Mouse (Mus musculus): ENCODE measurements around the gene Bmi1.

DNA sequence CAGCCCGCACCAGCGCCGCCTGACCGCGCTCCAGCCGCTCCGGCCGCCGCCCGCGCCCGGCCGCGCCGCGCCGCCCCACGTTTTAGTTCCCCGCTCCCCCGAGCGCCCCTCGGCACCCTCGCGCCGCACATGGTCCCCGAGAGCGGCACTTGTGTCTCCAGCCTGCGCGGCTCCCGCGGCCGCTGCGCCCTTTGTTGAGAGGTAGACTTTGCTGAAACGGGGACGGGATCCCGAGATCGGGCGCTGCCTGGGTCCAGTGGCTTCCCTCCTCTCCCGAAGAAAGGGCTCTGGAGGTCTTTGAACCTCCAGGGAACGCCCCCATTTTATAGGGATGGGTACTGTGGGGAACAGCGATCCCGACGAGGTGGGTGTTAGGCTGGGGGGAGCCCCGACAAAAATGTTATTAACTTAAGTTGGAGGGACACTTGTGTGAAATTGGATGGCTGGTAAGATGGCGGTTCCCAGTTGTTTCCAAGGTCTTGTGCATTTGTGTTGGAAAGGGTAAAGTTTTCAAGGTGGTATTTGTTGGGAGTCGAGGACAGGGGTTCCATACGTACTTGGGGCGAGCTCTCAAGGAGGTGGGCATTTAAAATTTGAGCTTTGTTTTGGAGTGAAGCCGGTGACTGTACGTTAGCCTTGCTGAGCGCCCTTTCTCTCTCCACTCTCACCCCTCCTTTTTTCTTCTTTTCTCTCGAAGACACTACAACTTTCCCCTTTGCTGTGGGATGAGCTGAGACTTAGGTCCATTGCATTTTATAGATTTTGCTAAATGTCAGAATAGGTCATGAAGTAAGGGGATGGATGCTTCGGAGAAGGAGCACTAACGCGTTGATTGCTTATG, 1.0 kb downstream of the Bmi1 start:
- TF ChIP-seq CTCF (IDR thresholded peaks at IDR 0.05; ENCODE audit: low read depth) (no peak), EP300 (optimal IDR thresholded peaks at IDR 0.05) (no peak)
